Mouse (Mus musculus) CD4-positive helper T cell, adult 2 months (primary cell): ENCODE measurements around the gene Specc1.
"Not testable (repeated sequence)": the region's sequence is repeated elsewhere in the genome, so short reads cannot be mapped to it uniquely, and the experiment has no call there.

Experiments
- DNase-seq: peaks from one replicate; pipeline ENCODE4 v3.0.0-alpha.2; 2012; ENCODE audit warnings: low read depth, missing footprints, low spot score

Gene Specc1

DNA sequence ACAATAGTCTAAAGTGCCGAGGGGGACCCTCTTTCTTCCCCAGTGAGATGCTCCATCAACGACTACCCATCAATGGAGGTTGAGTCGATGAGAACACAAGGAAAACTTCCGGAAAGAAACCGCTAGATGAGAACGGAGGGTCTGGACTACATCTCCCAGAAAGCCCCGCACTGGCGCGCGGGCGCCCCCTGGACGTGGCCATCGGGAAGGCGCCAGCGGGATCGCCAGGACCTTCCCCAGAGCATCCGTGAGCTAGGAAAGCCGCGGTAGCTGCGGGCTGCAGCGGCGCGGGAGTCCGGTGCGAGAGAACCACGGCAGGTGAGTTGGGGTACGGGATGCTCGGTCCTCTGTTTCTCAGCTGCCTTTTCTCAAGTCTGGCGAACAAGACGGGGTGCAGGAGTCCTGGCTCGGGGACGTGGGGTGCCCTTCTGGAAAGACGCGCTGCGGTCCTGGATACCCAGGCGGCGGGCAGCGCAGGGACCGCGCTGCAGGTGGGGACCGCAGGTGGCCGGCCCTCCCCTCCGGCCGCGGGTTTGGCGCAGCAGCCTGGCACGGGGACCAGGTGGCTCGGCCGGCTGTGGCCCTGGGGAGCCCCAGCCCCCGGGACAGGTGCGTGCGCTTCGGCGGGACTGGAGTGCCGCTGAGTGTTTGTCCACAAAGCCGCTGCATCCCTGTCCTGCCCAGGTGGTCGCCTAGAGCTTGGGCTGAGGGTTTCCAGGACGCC, at the start of gene Specc1:
Gene Specc1, plus strand, starts transcription at position 192 of the 724 bp plus-strand sequence.
- peak; percentile 87 for DNase-seq

DNA sequence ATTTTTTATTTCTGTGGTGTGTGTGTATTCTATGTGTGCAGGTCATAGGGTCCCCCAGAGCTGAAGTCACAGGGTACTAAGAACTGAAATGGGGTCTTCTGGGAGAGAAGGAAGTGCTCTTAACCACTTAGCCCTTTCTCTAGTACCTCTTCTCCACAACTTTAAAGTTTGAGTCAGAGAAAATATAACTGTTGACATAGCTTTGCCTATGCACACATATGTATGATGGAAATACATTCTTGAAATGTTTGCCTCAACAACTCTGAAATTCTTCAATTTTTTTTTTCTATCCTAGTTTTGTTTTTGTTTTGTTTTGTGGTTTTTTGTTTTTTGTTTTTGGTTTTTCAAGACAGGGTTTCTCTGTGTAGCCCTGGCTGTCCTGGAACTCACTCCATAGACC, 48.2 kb upstream of the Specc1 start:
- no peak for DNase-seq

DNA sequence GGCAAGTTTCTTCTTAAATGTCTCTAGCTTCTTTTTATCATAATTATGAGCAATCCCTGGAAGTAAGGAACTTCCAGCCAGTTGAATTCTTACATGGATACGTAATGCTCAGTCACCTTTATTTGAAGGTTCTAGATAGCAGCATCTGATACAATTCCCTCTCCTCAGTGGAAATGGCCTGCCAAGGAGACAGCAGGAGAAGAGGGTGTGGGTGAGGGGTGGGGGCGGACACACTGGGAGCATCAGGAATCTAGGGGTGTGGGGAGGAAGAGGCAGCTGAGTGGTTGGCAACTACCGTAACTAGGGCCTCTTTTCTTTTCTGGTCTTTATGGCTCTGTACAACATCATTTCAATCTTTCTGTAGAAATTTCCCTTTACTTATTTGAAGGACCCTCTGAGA, 36.9 kb upstream of the Specc1 start:
- DNase-seq, result no peak

DNA sequence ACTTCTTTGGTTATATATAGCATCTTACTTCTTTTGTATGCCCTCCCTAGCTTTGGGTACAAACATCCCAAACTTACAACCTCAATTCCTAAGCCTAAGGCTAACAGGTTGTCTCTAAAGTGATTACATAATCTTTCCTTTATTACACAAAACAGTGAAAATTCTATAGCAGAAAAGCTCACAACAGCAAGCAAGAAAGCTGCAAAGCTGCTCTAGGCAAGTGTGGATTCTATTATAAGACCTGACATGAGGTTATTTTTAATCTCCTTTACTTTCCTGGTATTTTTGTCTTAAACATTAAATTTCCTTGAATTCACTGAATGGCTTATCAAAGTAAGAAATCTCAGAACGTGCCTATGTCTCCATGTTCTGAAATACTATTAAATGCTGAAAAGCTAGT, 33.3 kb upstream of the Specc1 start:
- DNase-seq, result no peak

DNA sequence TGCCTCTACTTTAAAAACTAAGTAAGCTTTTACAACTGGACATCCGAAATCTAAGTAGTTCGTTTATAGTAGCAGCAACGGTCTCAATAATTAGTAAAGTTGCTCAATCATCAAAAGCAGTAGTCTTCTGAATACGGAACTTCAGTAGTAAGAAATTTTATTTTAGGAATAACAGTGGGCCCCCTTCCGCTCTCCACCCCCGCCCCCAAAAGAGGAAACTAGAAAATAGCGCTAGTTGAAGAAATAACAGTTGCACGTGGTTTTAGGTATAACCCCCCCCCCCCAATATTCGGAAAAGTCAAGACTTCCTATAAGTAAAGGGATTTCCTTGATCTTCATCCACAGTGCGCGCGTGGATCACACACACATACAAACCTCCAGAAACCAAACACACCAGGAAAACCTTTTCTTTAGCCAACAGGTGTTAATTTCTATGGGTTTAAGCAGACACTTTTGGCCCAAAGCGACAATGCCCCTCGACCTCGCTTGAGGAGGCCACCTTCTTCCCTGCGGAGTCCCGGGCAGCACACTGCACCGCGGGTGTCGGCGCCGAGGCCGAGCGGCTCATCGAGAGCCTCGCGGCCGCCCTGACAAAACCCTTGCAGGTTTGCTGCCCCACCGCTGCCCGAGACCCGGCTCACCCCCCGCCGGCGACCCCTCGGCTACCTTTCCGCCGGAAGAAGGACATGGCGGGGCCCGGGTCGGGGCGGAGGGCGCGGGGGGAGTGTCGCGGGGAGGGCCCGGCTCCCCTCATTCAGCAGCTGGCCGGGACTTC, 27.1 kb upstream of the Specc1 start:
- DNase-seq, result no peak

DNA sequence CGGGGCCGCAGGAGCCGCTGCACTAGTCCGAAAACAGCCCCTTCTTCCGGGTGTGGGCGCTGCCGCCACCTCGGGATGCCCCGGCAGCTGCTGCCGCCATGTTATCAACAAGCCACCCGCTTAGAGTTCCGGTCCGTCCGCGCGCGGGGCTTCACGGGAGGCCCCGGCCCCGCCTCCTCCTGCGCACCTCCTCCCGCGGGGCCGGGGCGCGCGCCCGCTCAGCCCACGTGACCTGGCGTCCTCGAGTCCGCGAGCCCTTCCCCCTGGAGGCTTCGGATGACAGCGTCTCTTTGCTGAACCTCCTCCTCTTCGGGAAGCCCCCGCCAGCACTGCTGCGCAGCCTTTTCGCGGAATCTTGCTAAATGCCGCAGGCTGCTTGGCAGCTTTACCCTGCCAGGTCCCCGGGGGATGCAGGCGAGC, 26.5 kb upstream of the Specc1 start, which contains the start of gene Akap10:
Gene Akap10, minus strand, starts transcription at position 155 of the 420 bp plus-strand sequence.
- peak; percentile 98 for DNase-seq

DNA sequence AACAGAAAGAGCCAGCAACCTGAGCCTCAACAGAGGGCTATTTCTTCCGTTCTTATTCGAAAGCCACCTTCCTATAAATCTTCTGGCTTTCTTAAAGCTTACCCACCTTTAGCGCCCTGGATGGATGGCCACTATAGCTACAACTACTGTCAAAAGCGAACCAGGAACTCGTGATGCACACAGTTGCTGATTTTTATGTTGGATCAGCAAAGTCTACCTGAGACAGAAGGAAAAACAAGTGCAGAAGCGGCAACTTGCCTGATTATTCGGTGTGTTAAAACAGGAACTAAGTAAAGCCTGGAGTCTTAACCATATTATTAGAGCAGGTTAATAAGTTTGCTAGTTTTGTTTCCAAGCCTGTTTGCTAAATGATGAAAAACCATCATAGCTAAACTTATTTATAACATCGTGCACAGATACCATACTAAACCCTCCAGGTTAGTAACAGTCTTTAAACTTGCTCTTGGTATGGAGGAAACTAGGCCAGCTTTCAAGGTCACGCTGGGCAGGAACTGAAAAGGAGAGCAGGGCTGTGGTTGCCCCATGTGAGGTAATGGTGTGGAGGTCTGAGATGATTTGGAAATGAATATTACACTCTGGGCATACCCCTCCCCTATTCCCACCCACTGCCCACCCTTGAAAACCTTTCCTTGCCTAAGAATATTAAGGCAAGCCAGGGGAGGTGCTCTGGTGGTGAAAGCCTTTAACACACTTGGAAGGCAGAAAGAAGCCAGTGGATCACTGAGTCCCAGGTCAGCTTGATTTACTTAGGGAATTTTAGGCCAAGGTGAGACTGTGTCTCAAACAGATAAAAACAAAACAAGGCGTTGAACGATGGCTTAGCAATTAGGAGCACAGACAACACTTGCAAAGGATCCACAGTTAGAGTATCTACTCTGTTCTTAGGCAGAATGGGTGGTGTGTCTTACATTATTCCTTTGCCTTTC, 25.6 kb upstream of the Specc1 start:
- peak; percentile 38 for DNase-seq

DNA sequence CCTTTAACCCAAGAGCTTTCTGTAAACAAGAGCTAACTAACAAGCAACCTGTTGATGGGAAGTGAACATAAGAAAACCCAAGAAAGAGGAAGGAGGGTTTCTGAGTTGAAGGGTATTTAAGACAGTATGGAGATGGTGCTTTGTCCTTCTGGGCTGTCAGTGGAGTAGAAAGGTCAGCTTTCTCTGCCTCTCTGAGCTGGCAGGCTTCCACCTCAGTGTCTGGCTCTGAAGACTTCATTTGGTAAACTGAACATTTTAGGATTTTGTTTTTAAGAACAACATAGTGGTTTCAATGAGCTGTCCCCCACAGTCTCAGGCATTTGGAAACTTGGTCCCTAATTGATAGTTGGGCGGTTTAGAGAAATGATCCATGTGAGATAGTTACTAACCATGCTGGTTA, 18.8 kb upstream of the Specc1 start:
- DNase-seq, result no peak

DNA sequence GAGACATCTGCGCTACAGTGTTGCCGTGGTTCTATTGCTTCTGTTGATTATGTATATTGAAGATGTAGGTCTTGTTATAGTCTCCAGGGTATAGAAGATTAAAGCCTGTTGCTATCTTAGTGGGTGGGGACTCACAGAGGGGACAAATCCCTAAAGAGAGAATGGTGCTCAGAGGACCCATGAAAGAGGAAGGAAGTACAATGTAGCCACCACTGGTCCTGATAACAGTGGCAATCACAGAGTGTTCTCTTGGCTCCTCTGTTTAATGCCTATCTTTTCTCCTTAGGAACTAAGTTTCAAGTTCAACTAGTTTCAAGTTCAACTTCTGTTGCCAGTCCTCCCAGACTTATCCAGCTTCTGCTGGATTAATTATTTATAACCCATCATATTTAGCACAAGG, 13.7 kb upstream of the Specc1 start:
- no peak for DNase-seq

DNA sequence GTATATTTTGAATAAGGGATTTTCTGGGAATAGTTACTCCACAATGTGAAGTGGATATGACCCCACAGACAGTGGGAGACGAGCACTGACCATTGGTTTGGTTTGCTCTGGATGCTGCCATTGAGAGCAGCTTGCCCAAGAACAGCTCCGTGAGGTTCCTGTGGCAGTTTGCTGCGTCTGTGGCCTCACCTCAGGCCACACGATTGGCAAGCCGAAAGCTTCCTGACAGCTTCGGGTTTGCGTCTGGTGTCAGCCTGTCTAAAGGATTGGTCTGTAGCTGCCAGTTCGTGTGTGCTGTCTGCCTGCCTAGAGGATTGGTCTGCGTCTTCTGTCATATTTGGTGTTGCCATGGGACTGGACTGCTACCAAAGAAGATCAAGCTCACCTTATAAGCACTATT, 12.1 kb upstream of the Specc1 start:
- no peak for DNase-seq

DNA sequence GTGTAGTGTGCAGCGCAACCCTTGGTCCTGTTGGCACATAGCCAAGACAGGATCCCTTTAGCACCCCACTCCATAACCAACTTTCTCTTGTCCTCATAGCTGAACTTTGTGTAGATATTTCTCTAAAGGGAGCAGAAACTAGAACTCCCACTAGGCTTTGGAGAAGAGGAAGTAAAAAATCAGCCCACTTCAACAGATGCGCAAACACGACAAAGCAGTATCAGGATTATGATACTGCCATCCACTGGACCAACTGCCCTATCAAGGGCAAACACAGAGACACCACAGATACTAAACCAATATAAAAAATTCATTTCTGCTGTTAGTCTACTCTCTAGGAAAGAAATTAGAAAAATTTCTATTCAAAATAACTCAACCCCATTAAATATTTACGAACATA, 10.0 kb upstream of the Specc1 start:
- DNase-seq, result no peak

DNA sequence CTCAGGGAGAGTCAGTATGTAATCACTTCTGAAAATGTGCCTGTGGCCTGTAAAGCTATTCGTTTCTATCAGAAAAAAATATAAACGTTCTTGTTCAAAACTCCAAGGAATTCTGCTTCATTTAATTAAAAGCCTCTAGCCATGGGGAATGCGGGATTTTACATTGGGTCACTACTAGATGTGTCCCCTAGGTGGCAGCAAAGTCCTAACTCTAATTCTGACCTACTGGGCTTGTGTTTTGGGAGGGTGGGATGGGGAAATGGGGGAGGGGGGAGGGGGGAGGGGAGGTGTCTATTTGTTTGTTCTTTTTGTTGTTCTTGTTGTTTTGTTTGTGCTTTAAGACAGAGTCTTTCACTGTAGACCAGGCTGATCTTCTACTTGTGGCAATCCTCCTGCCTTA, 7.2 kb upstream of the Specc1 start:
- peak; percentile 47 for DNase-seq

DNA sequence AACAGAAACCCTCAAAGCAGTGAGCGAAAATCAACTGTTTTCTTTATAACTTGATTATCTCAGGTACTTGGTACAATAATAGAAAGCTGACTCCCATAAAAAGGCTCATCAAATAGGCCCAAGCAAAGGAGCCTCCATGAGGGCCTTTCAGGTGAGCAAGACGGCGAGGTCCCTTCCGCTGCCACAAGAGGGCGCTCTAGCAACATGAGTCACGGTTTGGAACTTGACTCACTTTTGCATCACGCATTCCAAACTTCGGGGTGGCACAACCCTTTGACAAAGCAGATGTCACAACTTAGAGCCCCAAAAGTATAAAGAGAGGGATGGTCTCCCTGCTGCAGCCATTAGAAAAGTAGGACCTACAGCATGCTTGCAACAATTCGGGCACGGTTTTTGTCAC, 5.9 kb upstream of the Specc1 start:
- peak; percentile 74 for DNase-seq

DNA sequence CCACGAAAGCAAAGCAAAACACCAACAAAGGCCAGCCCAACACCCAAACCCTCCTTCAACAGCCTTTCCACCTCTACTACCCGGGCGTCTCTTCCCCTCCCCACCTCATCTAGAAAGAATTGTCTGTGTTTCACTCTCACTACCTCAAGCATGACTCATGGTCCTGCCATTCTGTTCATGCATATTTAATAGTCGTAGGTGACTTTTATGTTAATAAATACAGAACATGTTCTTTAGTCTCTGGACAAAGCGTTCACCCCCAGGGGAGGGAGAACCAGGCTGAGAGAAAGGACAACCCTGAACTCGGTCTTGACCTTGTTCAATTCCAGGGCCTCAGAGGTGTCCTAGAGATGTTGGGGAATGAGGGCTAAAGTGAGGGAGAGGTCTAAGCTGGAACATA, 1.4 kb upstream of the Specc1 start:
- no peak for DNase-seq

DNA sequence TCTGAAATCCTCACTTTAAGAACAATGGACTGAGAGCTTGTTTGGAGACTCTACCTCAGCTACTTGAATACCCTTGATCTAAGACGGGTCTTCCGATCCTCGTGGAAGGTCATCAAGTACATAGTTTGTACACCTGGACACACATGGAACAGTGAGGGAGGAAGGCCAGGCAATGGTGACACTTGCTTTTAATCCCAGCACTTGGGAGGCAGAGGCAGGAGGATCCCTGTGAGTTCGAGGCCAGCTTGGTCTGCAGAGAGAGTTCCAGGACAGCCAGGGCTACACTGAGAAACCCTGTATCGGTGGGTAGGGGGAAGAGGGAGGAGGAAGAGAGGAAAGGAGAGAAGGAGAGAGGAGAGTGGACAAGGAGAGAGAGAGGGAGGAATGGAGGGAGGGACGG, 612 bp upstream of the Specc1 start:
- DNase-seq, result no peak

DNA sequence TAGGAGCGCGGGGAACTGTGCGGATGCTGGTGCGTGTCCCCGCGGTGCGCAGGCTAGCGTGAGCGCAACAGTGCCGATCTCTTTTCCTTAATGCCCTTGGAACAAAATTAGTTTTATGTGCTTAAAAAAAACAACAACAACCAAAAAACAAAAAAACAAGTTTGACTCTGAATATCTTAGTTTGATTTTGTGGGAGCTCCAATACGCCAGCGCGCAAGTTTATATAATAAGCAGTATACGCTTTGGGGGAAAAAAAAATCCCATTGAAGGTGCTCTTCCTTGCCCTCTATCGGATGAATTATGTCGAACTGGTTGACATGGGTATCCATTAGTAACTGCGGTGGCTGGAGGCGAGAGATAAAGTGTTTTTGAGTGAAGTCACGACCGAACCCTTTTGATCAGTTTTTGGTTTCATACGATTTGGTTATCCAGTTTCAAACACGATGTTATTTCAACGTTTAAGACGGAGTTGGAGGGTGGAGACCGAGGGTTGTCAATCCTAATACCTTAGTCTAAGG, 792 bp downstream of the Specc1 start:
- peak; percentile 28 for DNase-seq

DNA sequence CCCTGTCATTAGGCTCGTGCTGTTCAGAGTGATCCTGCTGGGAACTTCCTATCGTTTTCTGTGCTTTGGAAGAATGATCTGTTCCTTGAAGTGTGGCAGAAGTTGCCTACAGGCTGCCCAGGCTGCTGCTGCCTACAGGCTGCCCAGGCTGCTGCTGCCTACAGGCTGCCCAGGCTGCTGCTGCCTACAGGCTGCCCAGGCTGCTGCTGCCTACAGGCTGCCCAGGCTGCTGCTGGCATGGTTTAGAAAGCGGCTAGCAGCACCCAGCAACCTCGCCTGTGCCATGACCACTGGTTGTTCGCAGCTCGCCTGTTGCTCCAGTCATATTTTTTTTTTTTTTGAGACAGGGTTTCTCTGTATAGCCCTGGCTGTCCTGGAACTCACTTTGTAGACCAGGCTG, 2.1 kb downstream of the Specc1 start:
- DNase-seq, result not testable (repeated sequence)

DNA sequence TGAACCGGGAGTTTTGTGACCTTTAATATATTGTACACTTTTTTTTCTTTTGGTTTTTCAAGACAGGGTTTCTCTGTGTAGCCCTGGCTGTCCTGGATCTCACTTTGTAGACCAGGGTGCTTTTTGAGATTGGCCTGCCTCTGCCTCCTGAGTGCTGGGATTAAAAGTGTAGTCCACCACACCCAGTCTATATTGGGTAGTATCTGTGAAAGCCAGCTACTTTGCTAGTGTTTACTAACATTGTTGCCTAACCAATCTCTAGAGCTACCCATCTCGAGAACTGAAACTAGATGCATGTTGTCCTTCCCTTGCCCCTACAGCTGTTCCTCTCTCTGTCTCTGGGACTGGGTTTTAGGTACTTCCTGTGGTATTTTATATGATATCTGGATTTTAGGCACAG, 3.5 kb downstream of the Specc1 start:
- DNase-seq, result no peak

DNA sequence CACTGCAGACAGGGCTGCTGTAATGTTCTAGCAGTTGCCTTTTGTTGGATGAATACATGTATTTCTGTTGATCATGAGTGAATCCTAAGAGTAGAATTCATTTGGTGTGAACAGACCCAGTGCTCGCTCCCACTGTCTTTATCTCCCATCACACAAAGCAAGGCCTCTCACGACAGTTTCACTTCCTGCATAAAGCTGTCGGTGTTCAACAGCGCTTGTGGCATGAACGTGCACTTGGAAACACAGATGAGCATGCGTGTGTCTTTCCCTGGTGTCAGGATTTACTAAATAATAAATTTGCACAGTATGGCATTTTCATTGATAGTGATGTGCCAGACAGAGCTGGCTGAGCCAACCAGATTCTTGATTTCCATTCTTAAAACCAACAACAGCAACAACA, 6.1 kb downstream of the Specc1 start:
- no peak for DNase-seq

DNA sequence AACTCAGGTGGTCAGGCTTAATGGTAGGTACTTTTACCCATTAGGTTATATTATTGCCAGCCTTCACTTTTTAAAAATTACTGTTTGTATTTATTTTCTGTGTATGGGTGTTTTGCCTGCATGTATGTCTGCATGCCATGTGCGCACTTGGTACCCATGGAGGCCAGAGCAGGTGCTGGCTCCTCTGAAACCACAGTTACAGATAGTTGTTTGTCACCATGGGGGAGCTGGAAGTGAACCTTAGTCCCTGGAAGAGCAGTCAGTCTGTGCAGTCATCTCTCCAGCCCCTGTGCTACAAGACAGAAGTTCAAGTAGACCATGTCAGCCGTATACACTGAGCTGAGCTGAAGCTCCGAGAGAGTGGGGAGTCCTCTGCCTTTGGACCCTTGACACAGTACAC, 6.6 kb downstream of the Specc1 start:
- no peak for DNase-seq

DNA sequence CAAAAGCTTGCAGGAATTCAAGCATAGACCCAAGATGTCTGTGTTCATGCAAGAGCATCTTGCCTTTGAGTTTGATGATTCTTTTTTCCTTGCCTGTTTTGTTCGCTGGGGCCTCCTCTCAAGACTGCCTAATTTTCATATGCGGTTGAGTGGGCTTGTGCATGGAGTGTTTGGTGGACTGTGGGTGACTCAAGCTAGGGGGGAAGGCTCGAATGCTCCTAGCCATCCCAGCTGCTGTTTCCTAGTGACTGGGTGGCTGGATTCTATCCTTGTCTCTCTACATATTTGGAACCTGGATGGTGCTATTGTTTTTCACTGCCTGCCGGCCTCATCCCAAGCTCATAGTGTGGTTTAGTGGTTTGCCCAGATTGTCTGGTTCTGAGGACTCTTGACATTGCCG, 8.0 kb downstream of the Specc1 start:
- DNase-seq, result no peak

DNA sequence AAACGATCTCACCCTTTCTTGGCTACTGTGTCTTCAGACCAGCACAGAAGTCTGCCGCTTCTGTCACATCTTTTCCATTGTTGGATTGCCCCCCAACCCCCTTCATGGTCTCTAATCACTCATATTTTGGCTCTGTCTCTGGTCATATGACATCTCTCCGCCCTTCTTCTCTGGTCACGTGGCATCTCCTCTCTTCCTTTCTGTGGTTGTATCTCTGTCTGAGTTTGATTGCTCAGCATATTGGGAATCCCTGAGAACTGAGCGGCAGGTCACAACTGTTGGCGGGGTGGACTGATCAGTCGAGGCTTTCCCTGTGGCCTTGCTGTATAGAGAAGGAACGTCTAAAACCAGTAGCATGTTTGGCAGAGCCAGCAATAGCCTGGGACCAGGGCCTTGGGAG, 10.5 kb downstream of the Specc1 start:
- DNase-seq, result no peak
